Mouse (Mus musculus): ENCODE measurements at regions not wholly inside any gene's neighbourhood (a gene's known extent, or its start where the extent isn't known, plus 50 kb on each side); places are given as distances from the start of the nearest gene placed in this dataset.

- peak; percentile 20 to 30 for DNase-seq
These were observed 114.8 kb upstream of the Tmem260 start for GRCm38 (mm10) chr14:48330965-48331622.

GRCm38 (mm10) chr14:48331623-48332000 lies 114.3 kb upstream of the Tmem260 start:
- no peak for DNase-seq

- peak; percentile 41 to 65 for DNase-seq
These were observed 113.7 kb upstream of the Tmem260 start for GRCm38 (mm10) chr14:48332193-48332592.

GRCm38 (mm10) chr14:48332660-48333059 lies 113.3 kb upstream of the Tmem260 start:
- DNase-seq, result no peak

- peak; percentile 15 to 22 for DNase-seq
These were observed 111.7 kb upstream of the Tmem260 start for GRCm38 (mm10) chr14:48334106-48334809.

- no peak for DNase-seq
These were observed 106.5 kb upstream of the Tmem260 start for GRCm38 (mm10) chr14:48339434-48339833.

- no peak for DNase-seq
These were observed 103.0 kb upstream of the Tmem260 start for GRCm38 (mm10) chr14:48342944-48343343.

- DNase-seq, result no peak
These were observed 100.0 kb upstream of the Tmem260 start for GRCm38 (mm10) chr14:48345956-48346355.

- no peak for DNase-seq
These were observed 96.4 kb upstream of the Tmem260 start for GRCm38 (mm10) chr14:48349392-48350044.

GRCm38 (mm10) chr14:48351652-48352051 lies 94.3 kb upstream of the Tmem260 start:
- DNase-seq, result no peak

- DNase-seq, result no peak
These were observed 93.1 kb upstream of the Tmem260 start for GRCm38 (mm10) chr14:48352825-48353224.

GRCm38 (mm10) chr14:48354176-48354575 lies 91.7 kb upstream of the Tmem260 start:
- DNase-seq, result no peak

GRCm38 (mm10) chr14:48357441-48357840 lies 88.5 kb upstream of the Tmem260 start:
- no peak for DNase-seq

GRCm38 (mm10) chr14:48358487-48359159 lies 87.3 kb upstream of the Tmem260 start:
- peak; percentile 42 to 58 for DNase-seq

GRCm38 (mm10) chr14:48361820-48362219 lies 84.1 kb upstream of the Tmem260 start:
- DNase-seq, result no peak

- DNase-seq, result peak; percentile 85 to 86
These were observed 78.9 kb upstream of the Tmem260 start for GRCm38 (mm10) chr14:48367006-48367405.

GRCm38 (mm10) chr14:48370322-48370721 lies 75.6 kb upstream of the Tmem260 start:
- DNase-seq, result no peak

GRCm38 (mm10) chr14:48371766-48372165 lies 74.2 kb upstream of the Tmem260 start:
- peak; percentile 32 to 57 for DNase-seq

- no peak for DNase-seq
These were observed 69.8 kb upstream of the Tmem260 start for GRCm38 (mm10) chr14:48376112-48376511.
